Mouse (Mus musculus): ENCODE measurements around the gene Zfp982.
"Not testable (repeated sequence)": the region's sequence is repeated elsewhere in the genome, so short reads cannot be mapped to it uniquely, and the experiment has no call there.

The Zfp982 gene

DNA sequence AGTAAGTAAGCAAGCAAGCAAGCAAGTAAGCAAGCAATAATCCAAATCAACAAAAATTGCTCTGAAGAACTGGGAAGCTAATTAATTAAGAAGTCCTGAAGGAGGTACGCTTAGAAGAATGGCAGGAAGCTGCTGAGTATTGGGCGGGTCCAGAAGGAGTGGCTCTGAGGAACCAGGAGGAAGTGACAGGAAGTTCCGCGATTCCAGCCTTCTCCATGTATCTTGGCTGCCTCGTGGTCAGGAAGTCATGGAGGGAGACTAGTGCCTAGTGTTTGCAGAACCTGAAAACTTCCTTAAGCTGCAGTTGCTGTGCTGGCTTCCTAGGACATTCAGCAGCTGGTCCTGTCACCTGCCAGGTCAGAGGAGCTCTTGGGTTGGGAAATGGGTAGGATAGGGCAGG lies 60.9 kb downstream of the Zfp982 start, which contains the start of gene Zfp985:
TSS of gene Zfp985 (plus strand) at position 207 of the 400 bp plus-strand sequence.
- CTCF ChIA-PET, result interaction anchor here in 1 of 4 experiments (0.7 kb wide), 1 partner anchor 261 kb away, joined by 4 read pairs; no protein-coding TSS in a partner anchor
- POLR2A ChIA-PET, result interaction anchor here in 1 of 4 experiments (1.1 to 1.7 kb wide), 4 partner anchors 17 to 104 kb away, joined by 4 to 6 read pairs (median 4); no protein-coding TSS in a partner anchor

DNA sequence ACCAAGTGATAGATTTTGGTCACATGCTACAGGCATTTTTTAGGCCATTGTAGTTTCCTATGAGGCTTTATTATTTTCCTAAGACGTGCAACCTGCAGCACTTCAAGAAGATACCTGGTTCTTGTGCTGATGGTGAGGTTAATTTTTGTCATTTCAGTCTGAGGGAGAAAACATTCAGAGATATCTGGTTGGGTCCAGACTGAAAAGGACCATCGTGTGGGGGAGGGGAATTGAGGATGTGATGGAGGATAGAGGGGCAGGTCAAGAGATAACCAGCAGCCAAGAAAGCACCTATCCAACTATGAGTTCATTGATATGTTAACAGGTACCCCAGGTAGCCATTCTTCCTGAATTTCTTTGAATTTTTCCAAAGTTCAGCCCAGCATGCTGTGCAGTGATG lies 62.1 kb downstream of the Zfp982 start:
- POLR2A ChIA-PET, result interaction anchor here in 1 of 4 experiments (1.7 kb wide), 1 partner anchor 19 kb away, joined by 5 read pairs; no protein-coding TSS in a partner anchor
- CTCF ChIA-PET, result not testable (repeated sequence)

DNA sequence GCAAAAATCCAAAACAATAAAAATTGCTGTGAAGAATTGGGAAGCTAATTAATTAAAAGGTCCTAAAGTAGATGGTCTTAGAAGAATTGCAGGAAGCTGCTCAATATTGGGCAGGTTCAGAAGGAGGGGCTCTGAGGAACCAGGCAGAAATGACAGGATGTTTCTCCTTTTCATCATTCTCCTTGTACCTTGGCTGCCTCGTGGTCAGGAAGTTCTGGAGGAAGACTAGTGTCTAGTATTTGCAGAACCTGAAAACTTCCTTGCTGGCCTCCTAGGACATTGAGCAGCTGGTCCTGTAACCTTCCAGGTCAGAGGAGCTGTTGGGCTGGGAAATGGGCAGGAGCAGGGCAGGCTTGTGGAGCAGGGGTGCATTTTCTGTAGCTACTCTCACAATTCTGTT lies 64.7 kb downstream of the Zfp982 start:
- POLR2A ChIA-PET, result interaction anchor here in 1 of 4 experiments (1.4 kb wide), 1 partner anchor 23 kb away, joined by 4 read pairs; no protein-coding TSS in a partner anchor
- CTCF ChIA-PET, result not testable (repeated sequence)

GRCm38 (mm10) chr4:147558011-147558410 lies 65.8 kb downstream of the Zfp982 start:
- CTCF ChIA-PET, result not testable (repeated sequence)
- POLR2A ChIA-PET, result interaction anchor here in 2 of 4 experiments (0.6 to 1.4 kb wide), 2 partner anchors 24 to 63 kb away, joined by 3 to 4 read pairs; no protein-coding TSS in a partner anchor

GRCm38 (mm10) chr4:147559096-147559495 lies 66.9 kb downstream of the Zfp982 start:
- POLR2A ChIA-PET, result interaction anchor here in 1 of 4 experiments (1.2 kb wide), 1 partner anchor 51 kb away, joined by 3 read pairs; no protein-coding TSS in a partner anchor

More at GRCm38 (mm10) chr4:147559096-147559495, 66.9 kb downstream of the Zfp982 start:
- CTCF ChIA-PET, result not testable (repeated sequence)
